Mouse (Mus musculus): ENCODE measurements at regions not wholly inside any gene's neighbourhood (a gene's known extent, or its start where the extent isn't known, plus 50 kb on each side); places are given as distances from the start of the nearest gene placed in this dataset.

DNA sequence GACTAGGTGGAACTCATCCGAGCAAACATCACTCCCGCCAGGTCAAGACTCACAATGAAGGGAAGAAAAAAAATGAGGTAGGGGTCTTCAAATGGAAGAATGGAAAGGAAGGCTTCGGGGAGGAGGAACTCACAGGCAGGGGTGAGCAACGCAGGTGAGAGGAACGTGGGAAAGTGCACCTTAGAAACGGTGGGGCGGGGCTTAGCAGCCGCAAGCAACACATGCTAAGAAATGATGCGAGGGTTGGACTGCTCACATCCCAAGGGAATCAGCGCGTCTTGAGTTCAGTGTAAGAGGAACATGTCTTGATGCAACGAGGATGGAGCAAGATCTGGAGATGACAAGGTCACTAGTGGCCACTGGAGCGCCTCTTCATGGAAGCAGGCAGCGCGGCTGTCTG is 560.6 kb upstream of the Gm19410 start:
- Histone ChIP-seq H3K27ac (ENCODE audit: low read length) (no peak overlapping the region), H3K36me3 (ENCODE audit: insufficient read depth, low read length) (no peaks in the 10 kb centered on the region), H3K9ac (replicated peaks; ENCODE audit: low read depth) (no peak overlapping the region), H3K9me3 (ENCODE audit: low read length) (no peaks in the 10 kb centered on the region), H3K4me3 (ENCODE audit: low read depth, low read length) (no peak overlapping the region), H3K27me3 (replicated peaks; ENCODE audit: insufficient read depth, low read length) (no peaks in the 10 kb centered on the region), H3K4me2 (replicated peaks; ENCODE audit: low read depth, low read length) (peak overlapping the region; percentile 42), H3K4me1 (ENCODE audit: insufficient read depth, low read depth, low read length) (peaks cover 4% of the 10 kb centered on the region)
- DNase-seq (ENCODE audit: low spot score) (no peak), ATAC-seq (no peak)
- no peak for TF ChIP-seq CTCF (IDR thresholded peaks at IDR 0.05)
- no peak for TF ChIP-seq EP300 (IDR thresholded peaks at IDR 0.05)
- WGBS: 55% methylated on average over 15 of the region's 15 CpGs

DNA sequence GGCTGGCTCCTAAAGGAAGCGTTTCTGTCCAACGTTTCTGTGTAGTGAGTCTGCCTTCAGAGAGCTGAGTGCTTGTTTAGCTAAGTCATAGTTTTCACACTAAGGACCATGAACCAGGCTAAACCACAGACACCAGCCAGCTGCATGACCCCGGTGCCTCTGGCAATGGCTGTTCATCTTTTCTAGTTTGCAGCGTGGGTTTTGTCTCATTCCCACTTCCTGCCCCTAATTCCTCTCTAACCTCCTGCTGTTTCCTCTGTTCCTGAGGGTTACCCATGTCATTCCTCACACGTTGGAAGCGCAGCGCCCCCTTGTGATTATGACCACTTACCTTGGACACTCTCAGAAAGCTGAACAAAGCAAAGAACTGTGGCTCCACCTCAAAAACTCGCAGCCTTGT is 560.1 kb upstream of the Gm19410 start:
- ATAC-seq (peak; percentile 64), DNase-seq (ENCODE audit: low spot score) (peak; percentile 77)
- TF ChIP-seq EP300 (IDR thresholded peaks at IDR 0.05): 0 out of 2 replicates have a peak, but pooled peaks have one; percentile 10
- peak; percentile 77 for TF ChIP-seq CTCF (IDR thresholded peaks at IDR 0.05)
- peak overlapping the region; percentile 43; the same call in 1 of the 2 replicates for H3K27ac ChIP-seq (ENCODE audit: low read length)
- no peaks in the 10 kb centered on the region for H3K9me3 ChIP-seq (ENCODE audit: low read length)
- no peak overlapping the region for H3K9ac ChIP-seq (replicated peaks; ENCODE audit: low read depth)
- peak overlapping the region; percentile 42 for H3K4me2 ChIP-seq (replicated peaks; ENCODE audit: low read depth, low read length)
- H3K36me3 ChIP-seq (ENCODE audit: insufficient read depth, low read length): no peaks in the 10 kb centered on the region
- 9% methylated on average over 8 of the region's 8 CpGs for WGBS
- H3K27me3 ChIP-seq (replicated peaks; ENCODE audit: insufficient read depth, low read length): no peaks in the 10 kb centered on the region
- H3K4me3 ChIP-seq (ENCODE audit: low read depth, low read length): 0 out of 2 replicates have a peak overlapping the region, but pooled peaks have one; percentile 2
- peaks cover 4% of the 10 kb centered on the region for H3K4me1 ChIP-seq (ENCODE audit: insufficient read depth, low read depth, low read length)

DNA sequence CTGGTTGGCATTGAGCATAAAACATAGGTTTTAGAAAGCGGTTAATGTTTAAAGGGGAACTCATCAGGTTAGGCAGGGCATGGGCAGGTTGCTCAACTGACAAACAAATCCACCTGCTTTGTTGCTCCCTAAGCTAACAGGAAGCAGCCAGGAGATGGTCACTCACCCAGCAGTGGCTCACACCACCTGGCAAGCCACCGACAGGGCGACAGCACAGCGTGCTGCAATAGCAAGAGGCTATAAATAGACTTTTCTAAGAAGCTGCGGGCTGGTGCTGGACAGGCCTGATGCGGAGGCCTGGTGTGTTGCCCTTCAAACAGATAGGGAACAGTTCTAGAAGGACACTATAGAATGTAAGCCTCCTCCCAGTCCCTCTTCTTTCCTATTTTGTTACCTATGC is 559.3 kb upstream of the Gm19410 start:
- ATAC-seq (peak; percentile 57), DNase-seq (ENCODE audit: low spot score) (peak; percentile 55)
- no peak overlapping the region; the same call in 1 of the 2 replicates for H3K4me3 ChIP-seq (ENCODE audit: low read depth, low read length)
- WGBS: 25% methylated on average over 6 of the region's 6 CpGs
- H3K4me2 ChIP-seq (replicated peaks; ENCODE audit: low read depth, low read length): peak overlapping the region; percentile 42; the same call in 1 of the 2 replicates
- H3K36me3 ChIP-seq (ENCODE audit: insufficient read depth, low read length): no peaks in the 10 kb centered on the region
- H3K27me3 ChIP-seq (replicated peaks; ENCODE audit: insufficient read depth, low read length): no peaks in the 10 kb centered on the region
- TF ChIP-seq EP300 (IDR thresholded peaks at IDR 0.05) (no peak), CTCF (IDR thresholded peaks at IDR 0.05) (no peak)
- H3K4me1 ChIP-seq (ENCODE audit: insufficient read depth, low read depth, low read length): peaks cover 4% of the 10 kb centered on the region
- no peak overlapping the region for H3K27ac ChIP-seq (ENCODE audit: low read length)
- no peaks in the 10 kb centered on the region for H3K9me3 ChIP-seq (ENCODE audit: low read length)
- no peak overlapping the region for H3K9ac ChIP-seq (replicated peaks; ENCODE audit: low read depth)

DNA sequence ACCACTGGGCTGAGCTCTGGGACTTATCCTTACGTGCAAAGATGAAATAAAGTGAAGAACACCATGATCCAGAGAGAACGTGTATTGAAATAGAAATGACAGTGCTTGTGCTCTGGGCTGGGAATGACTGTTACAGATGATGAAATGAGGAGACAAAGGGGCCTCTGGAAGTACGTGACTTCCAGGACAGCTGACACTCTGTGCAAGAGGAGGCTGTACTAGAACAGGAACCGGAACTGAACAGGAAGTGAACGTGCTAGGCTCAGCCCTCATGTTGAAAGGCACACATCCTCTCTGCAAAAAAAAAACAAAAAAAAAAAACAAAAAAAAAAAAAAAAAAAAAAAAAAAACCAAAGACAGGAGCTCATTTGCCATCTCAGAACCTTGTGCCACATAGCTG is 557.2 kb upstream of the Gm19410 start:
- ATAC-seq (peak; percentile 55; the same call in 1 of the 2 replicates), DNase-seq (ENCODE audit: low spot score) (peak; percentile 75)
- H3K4me2 ChIP-seq (replicated peaks; ENCODE audit: low read depth, low read length): no peak overlapping the region
- H3K9ac ChIP-seq (replicated peaks; ENCODE audit: low read depth): no peak overlapping the region
- H3K27ac ChIP-seq (ENCODE audit: low read length): no peak overlapping the region
- 56% methylated on average over 5 of the region's 5 CpGs for WGBS
- no peaks in the 10 kb centered on the region for H3K27me3 ChIP-seq (replicated peaks; ENCODE audit: insufficient read depth, low read length)
- no peaks in the 10 kb centered on the region for H3K9me3 ChIP-seq (ENCODE audit: low read length)
- H3K4me1 ChIP-seq (ENCODE audit: insufficient read depth, low read depth, low read length): peaks cover 4% of the 10 kb centered on the region
- no peaks in the 10 kb centered on the region for H3K36me3 ChIP-seq (ENCODE audit: insufficient read depth, low read length)
- H3K4me3 ChIP-seq (ENCODE audit: low read depth, low read length): no peak overlapping the region
- TF ChIP-seq EP300 (IDR thresholded peaks at IDR 0.05): no peak
- no peak for TF ChIP-seq CTCF (IDR thresholded peaks at IDR 0.05)

DNA sequence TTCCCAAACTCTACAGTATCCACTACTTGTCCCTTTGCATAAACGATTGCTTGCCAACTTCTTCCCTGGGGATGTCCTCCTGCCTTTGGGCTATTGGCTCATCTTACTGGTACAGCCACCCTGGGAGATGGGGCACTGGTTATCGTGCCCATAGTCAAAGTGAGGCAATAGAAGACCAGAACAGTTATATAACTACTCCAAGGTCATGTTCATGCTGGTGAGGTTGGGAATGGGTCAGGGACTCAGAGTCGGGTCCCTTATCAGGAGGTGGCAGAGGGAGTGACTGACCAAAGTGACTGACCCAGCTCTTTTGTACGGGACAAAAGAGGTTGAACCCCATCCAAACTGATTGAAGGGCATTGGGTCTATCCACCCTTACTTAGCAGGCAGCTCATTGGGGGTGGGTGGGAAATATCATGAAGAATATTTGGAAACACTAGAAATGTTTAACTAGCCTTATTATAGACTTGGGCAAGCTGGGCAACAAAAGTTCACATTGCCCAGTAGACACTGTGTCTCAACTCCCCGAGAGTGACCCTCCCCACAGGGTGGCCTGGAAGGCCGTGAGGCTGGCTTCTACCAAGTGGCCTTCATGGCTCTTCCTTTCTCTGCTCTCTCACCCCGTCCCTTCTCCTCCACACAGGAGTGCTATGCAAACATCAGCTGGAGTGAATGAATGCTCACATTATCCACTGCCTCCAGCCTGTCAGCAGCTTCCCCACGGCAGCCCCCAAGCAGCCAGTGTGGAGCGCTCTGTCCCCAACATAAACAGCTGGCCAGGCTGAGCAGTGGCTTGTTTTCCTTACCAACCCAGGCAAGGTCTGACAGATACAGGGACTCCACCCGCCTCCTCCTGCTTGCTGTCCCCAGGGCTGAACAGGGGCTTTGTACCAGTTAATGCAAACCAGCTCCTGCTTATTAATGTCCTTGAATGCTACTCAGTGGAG is 553.8 kb upstream of the Gm19410 start:
- Histone ChIP-seq H3K4me1 (ENCODE audit: insufficient read depth, low read depth, low read length) (no peaks in the 10 kb centered on the region; the same call in 1 of the 2 replicates), H3K27me3 (replicated peaks; ENCODE audit: insufficient read depth, low read length) (no peaks in the 10 kb centered on the region), H3K27ac (ENCODE audit: low read length) (no peak overlapping the region), H3K4me2 (replicated peaks; ENCODE audit: low read depth, low read length) (no peak overlapping the region), H3K9ac (replicated peaks; ENCODE audit: low read depth) (no peak overlapping the region), H3K9me3 (ENCODE audit: low read length) (no peaks in the 10 kb centered on the region), H3K36me3 (ENCODE audit: insufficient read depth, low read length) (no peaks in the 10 kb centered on the region), H3K4me3 (ENCODE audit: low read depth, low read length) (no peak overlapping the region)
- ATAC-seq (no peak), DNase-seq (ENCODE audit: low spot score) (no peak)
- TF ChIP-seq EP300 (IDR thresholded peaks at IDR 0.05) (no peak), CTCF (IDR thresholded peaks at IDR 0.05) (no peak)
- 55% methylated on average over 10 of the region's 10 CpGs for whole genome bisulfite sequencing

DNA sequence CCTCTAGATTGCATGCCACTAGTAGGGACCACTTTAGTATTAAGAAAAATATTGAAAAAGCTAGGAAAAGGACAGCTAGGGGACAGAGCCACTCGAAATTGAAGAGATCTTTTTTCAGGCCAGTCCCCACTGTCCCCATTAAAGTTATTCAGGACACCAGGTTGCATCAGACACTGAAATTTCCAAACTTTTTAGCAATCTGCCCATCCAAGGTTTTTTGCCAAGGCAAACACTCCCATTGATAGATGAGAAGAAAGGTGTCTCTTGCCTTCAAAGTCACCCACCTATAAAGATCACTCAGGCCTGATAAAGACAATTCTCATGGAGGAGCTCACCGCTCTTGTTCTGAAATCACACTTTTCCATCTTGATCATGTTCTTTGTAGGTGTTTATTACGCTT is 552.1 kb upstream of the Gm19410 start:
- ATAC-seq (no peak), DNase-seq (ENCODE audit: low spot score) (no peak)
- WGBS: 78% methylated on average over 3 of the region's 3 CpGs
- Histone ChIP-seq H3K9ac (replicated peaks; ENCODE audit: low read depth) (no peak overlapping the region), H3K4me1 (ENCODE audit: insufficient read depth, low read depth, low read length) (no peaks in the 10 kb centered on the region; the same call in 1 of the 2 replicates), H3K4me3 (ENCODE audit: low read depth, low read length) (no peak overlapping the region), H3K4me2 (replicated peaks; ENCODE audit: low read depth, low read length) (no peak overlapping the region), H3K9me3 (ENCODE audit: low read length) (no peaks in the 10 kb centered on the region), H3K36me3 (ENCODE audit: insufficient read depth, low read length) (no peaks in the 10 kb centered on the region), H3K27me3 (replicated peaks; ENCODE audit: insufficient read depth, low read length) (no peaks in the 10 kb centered on the region), H3K27ac (ENCODE audit: low read length) (no peak overlapping the region)
- TF ChIP-seq CTCF (IDR thresholded peaks at IDR 0.05) (no peak), EP300 (IDR thresholded peaks at IDR 0.05) (no peak)
